Mouse (Mus musculus): Measurements from ENCODE around the gene D430041D05Rik. TPM values are rescaled to one million over a fixed set of nuclear protein-coding genes. Genes with fewer than 3 reads are reported as not detected.

Gene D430041D05Rik
- polyA plus RNA-seq, 1 experiment from 2014 or later, result 3.6 TPM

GRCm38 (mm10) chr2:104352204-104352493 is 58.7 kb downstream of the D430041D05Rik start:
- Histone ChIP-seq H3K4me2 (ENCODE audit: low read depth) (no peak overlapping the region), H3K9me3 (ENCODE audit: control insufficient read depth, low read length) (no peaks in the 10 kb centered on the region), H3K27me3 (ENCODE audit: control insufficient read depth, insufficient read depth, low read length) (no peaks in the 10 kb centered on the region), H3K36me3 (ENCODE audit: control insufficient read depth, insufficient read depth, low read length) (no peaks in the 10 kb centered on the region), H3K27ac (ENCODE audit: low read depth, low read length) (no peak overlapping the region), H3K9ac (ENCODE audit: low read length) (no peak overlapping the region), H3K4me3 (ENCODE audit: low read depth, low read length) (no peak overlapping the region), H3K4me1 (ENCODE audit: control insufficient read depth, insufficient read depth, low read length) (no peaks in the 10 kb centered on the region)
- no peak for DNase-seq (ENCODE audit: low spot score)
- WGBS, result 74% methylated on average over 1 of the region's 1 CpGs
- no peak for ATAC-seq (ENCODE audit: insufficient read depth, low FRiP score, low TSS enrichment)

GRCm38 (mm10) chr2:104351415-104352203 is 59.2 kb downstream of the D430041D05Rik start:
- ATAC-seq (ENCODE audit: insufficient read depth, low FRiP score, low TSS enrichment), result no peak
- Histone ChIP-seq H3K4me1 (ENCODE audit: control insufficient read depth, insufficient read depth, low read length) (no peaks in the 10 kb centered on the region), H3K4me2 (ENCODE audit: low read depth) (no peak overlapping the region), H3K9me3 (ENCODE audit: control insufficient read depth, low read length) (no peaks in the 10 kb centered on the region), H3K9ac (ENCODE audit: low read length) (no peak overlapping the region), H3K27me3 (ENCODE audit: control insufficient read depth, insufficient read depth, low read length) (no peaks in the 10 kb centered on the region), H3K36me3 (ENCODE audit: control insufficient read depth, insufficient read depth, low read length) (no peaks in the 10 kb centered on the region), H3K4me3 (ENCODE audit: low read depth, low read length) (no peak overlapping the region), H3K27ac (ENCODE audit: low read depth, low read length) (no peak overlapping the region)
- WGBS, result 81% methylated on average over 13 of the region's 13 CpGs
- DNase-seq (ENCODE audit: low spot score), result no peak

GRCm38 (mm10) chr2:104337619-104338018 is 73.2 kb downstream of the D430041D05Rik start:
- ATAC-seq (ENCODE audit: insufficient read depth, low FRiP score, low TSS enrichment), result no peak
- no peaks in the 10 kb centered on the region for H3K27me3 ChIP-seq (ENCODE audit: control insufficient read depth, insufficient read depth, low read length)

GRCm38 (mm10) chr2:104335824-104336223 is 75.0 kb downstream of the D430041D05Rik start:
- Histone ChIP-seq H3K27ac (ENCODE audit: low read depth, low read length) (no peak overlapping the region), H3K4me1 (ENCODE audit: control insufficient read depth, insufficient read depth, low read length) (no peaks in the 10 kb centered on the region), H3K36me3 (ENCODE audit: control insufficient read depth, insufficient read depth, low read length) (no peaks in the 10 kb centered on the region), H3K27me3 (ENCODE audit: control insufficient read depth, insufficient read depth, low read length) (no peaks in the 10 kb centered on the region), H3K4me3 (ENCODE audit: low read depth, low read length) (no peak overlapping the region), H3K9me3 (ENCODE audit: control insufficient read depth, low read length) (no peaks in the 10 kb centered on the region), H3K4me2 (ENCODE audit: low read depth) (no peak overlapping the region), H3K9ac (ENCODE audit: low read length) (no peak overlapping the region)
- 74% methylated on average over 6 of the region's 6 CpGs for WGBS
- ATAC-seq (ENCODE audit: insufficient read depth, low FRiP score, low TSS enrichment) (no peak; the same call in 1 of the 2 replicates), DNase-seq (ENCODE audit: low spot score) (no peak)

More at GRCm38 (mm10) chr2:104337619-104338018, 73.2 kb downstream of the D430041D05Rik start:
- Histone ChIP-seq H3K9me3 (ENCODE audit: control insufficient read depth, low read length) (no peaks in the 10 kb centered on the region), H3K4me1 (ENCODE audit: control insufficient read depth, insufficient read depth, low read length) (no peaks in the 10 kb centered on the region), H3K4me3 (ENCODE audit: low read depth, low read length) (no peak overlapping the region), H3K36me3 (ENCODE audit: control insufficient read depth, insufficient read depth, low read length) (no peaks in the 10 kb centered on the region), H3K9ac (ENCODE audit: low read length) (no peak overlapping the region), H3K27ac (ENCODE audit: low read depth, low read length) (no peak overlapping the region), H3K4me2 (ENCODE audit: low read depth) (no peak overlapping the region)
- DNase-seq (ENCODE audit: low spot score), result no peak

- H3K9ac ChIP-seq (ENCODE audit: low read length), result no peak overlapping the region
- H3K9me3 ChIP-seq (ENCODE audit: control insufficient read depth, low read length), result no peaks in the 10 kb centered on the region
- no peak overlapping the region for H3K4me2 ChIP-seq (ENCODE audit: low read depth)
- ATAC-seq (ENCODE audit: insufficient read depth, low FRiP score, low TSS enrichment) (no peak), DNase-seq (ENCODE audit: low spot score) (no peak)
- H3K27me3 ChIP-seq (ENCODE audit: control insufficient read depth, insufficient read depth, low read length), result no peaks in the 10 kb centered on the region
- no peak overlapping the region for H3K27ac ChIP-seq (ENCODE audit: low read depth, low read length)
- WGBS, result 75% methylated on average over 5 of the region's 5 CpGs
- no peaks in the 10 kb centered on the region for H3K36me3 ChIP-seq (ENCODE audit: control insufficient read depth, insufficient read depth, low read length)
- H3K4me3 ChIP-seq (ENCODE audit: low read depth, low read length), result no peak overlapping the region
- H3K4me1 ChIP-seq (ENCODE audit: control insufficient read depth, insufficient read depth, low read length), result no peaks in the 10 kb centered on the region
Observed at GRCm38 (mm10) chr2:104333952-104334351, 76.9 kb downstream of the D430041D05Rik start.

GRCm38 (mm10) chr2:104332707-104333106 is 78.1 kb downstream of the D430041D05Rik start:
- Histone ChIP-seq H3K4me2 (ENCODE audit: low read depth) (no peak overlapping the region), H3K36me3 (ENCODE audit: control insufficient read depth, insufficient read depth, low read length) (no peaks in the 10 kb centered on the region), H3K4me3 (ENCODE audit: low read depth, low read length) (no peak overlapping the region), H3K4me1 (ENCODE audit: control insufficient read depth, insufficient read depth, low read length) (no peaks in the 10 kb centered on the region), H3K27ac (ENCODE audit: low read depth, low read length) (no peak overlapping the region), H3K27me3 (ENCODE audit: control insufficient read depth, insufficient read depth, low read length) (no peaks in the 10 kb centered on the region), H3K9me3 (ENCODE audit: control insufficient read depth, low read length) (no peaks in the 10 kb centered on the region), H3K9ac (ENCODE audit: low read length) (no peak overlapping the region)
- 88% methylated on average over 4 of the region's 4 CpGs for whole genome bisulfite sequencing
- no peak for ATAC-seq (ENCODE audit: insufficient read depth, low FRiP score, low TSS enrichment)
- no peak for DNase-seq (ENCODE audit: low spot score)

- DNase-seq (ENCODE audit: low spot score), result no peak
- Histone ChIP-seq H3K27ac (ENCODE audit: low read depth, low read length) (no peak overlapping the region), H3K27me3 (ENCODE audit: control insufficient read depth, insufficient read depth, low read length) (no peaks in the 10 kb centered on the region), H3K9ac (ENCODE audit: low read length) (no peak overlapping the region), H3K4me1 (ENCODE audit: control insufficient read depth, insufficient read depth, low read length) (no peaks in the 10 kb centered on the region), H3K36me3 (ENCODE audit: control insufficient read depth, insufficient read depth, low read length) (no peaks in the 10 kb centered on the region), H3K4me2 (ENCODE audit: low read depth) (no peak overlapping the region), H3K9me3 (ENCODE audit: control insufficient read depth, low read length) (no peaks in the 10 kb centered on the region), H3K4me3 (ENCODE audit: low read depth, low read length) (no peak overlapping the region)
- ATAC-seq (ENCODE audit: insufficient read depth, low FRiP score, low TSS enrichment), result no peak
- 90% methylated on average over 6 of the region's 6 CpGs for WGBS
Observed at GRCm38 (mm10) chr2:104331261-104331660, 79.6 kb downstream of the D430041D05Rik start.

GRCm38 (mm10) chr2:104327116-104327794 is 83.6 kb downstream of the D430041D05Rik start:
- Histone ChIP-seq H3K27me3 (ENCODE audit: control insufficient read depth, insufficient read depth, low read length) (no peaks in the 10 kb centered on the region), H3K27ac (ENCODE audit: low read depth, low read length) (no peak overlapping the region), H3K4me1 (ENCODE audit: control insufficient read depth, insufficient read depth, low read length) (no peaks in the 10 kb centered on the region), H3K9ac (ENCODE audit: low read length) (no peak overlapping the region), H3K4me3 (ENCODE audit: low read depth, low read length) (no peak overlapping the region), H3K9me3 (ENCODE audit: control insufficient read depth, low read length) (no peaks in the 10 kb centered on the region), H3K36me3 (ENCODE audit: control insufficient read depth, insufficient read depth, low read length) (no peaks in the 10 kb centered on the region), H3K4me2 (ENCODE audit: low read depth) (no peak overlapping the region)
- WGBS, result 68% methylated on average over 16 of the region's 16 CpGs
- no peak for ATAC-seq (ENCODE audit: insufficient read depth, low FRiP score, low TSS enrichment)
- DNase-seq (ENCODE audit: low spot score), result no peak

- ATAC-seq (ENCODE audit: insufficient read depth, low FRiP score, low TSS enrichment), result no peak
- WGBS, result 79% methylated on average over 6 of the region's 6 CpGs
- H3K4me3 ChIP-seq (ENCODE audit: low read depth, low read length), result no peak overlapping the region
Observed at GRCm38 (mm10) chr2:104323773-104324172, 87.0 kb downstream of the D430041D05Rik start.

More at GRCm38 (mm10) chr2:104323773-104324172, 87.0 kb downstream of the D430041D05Rik start:
- H3K36me3 ChIP-seq (ENCODE audit: control insufficient read depth, insufficient read depth, low read length), result no peaks in the 10 kb centered on the region
- DNase-seq (ENCODE audit: low spot score), result no peak
- no peak overlapping the region for H3K9ac ChIP-seq (ENCODE audit: low read length)
- no peak overlapping the region for H3K27ac ChIP-seq (ENCODE audit: low read depth, low read length)
- H3K27me3 ChIP-seq (ENCODE audit: control insufficient read depth, insufficient read depth, low read length), result no peaks in the 10 kb centered on the region
- H3K9me3 ChIP-seq (ENCODE audit: control insufficient read depth, low read length), result no peaks in the 10 kb centered on the region
- no peak overlapping the region for H3K4me2 ChIP-seq (ENCODE audit: low read depth)
- H3K4me1 ChIP-seq (ENCODE audit: control insufficient read depth, insufficient read depth, low read length), result no peaks in the 10 kb centered on the region
